Mouse (Mus musculus): ENCODE data around the gene Oat. TPM values are rescaled to one million over a fixed set of nuclear protein-coding genes. Genes with fewer than 3 reads are reported as not detected.
A peak's percentile ranks its signal among the peaks of the same experiment; 100 is the strongest.

Gene Oat
- polyA plus RNA-seq, 1 experiment from 2014 or later, result 57.6 TPM

- H3K4me1 ChIP-seq (replicated peaks), result peaks cover 11% of the 10 kb centered on the region; the same call in 1 of the 2 replicates
- H3K9me3 ChIP-seq (replicated peaks), result no peaks in the 10 kb centered on the region
- H3K27ac ChIP-seq (replicated peaks), result no peak overlapping the region
- no peak overlapping the region for H3K4me2 ChIP-seq
- ATAC-seq (ENCODE audit: insufficient read depth), result no peak
- no peak overlapping the region for H3K9ac ChIP-seq
- no peaks in the 10 kb centered on the region for H3K36me3 ChIP-seq (replicated peaks)
- WGBS (ENCODE audit: insufficient replicate concordance), result 61% methylated on average over 5 of the region's 5 CpGs
- H3K27me3 ChIP-seq, result peaks cover 22% of the 10 kb centered on the region
- H3K4me3 ChIP-seq (replicated peaks), result no peak overlapping the region
Measured at GRCm38 (mm10) chr7:132589610-132590009, 13.4 kb upstream of the Oat start.

GRCm38 (mm10) chr7:132587167-132587566, 11.0 kb upstream of the Oat start:
- Histone ChIP-seq H3K36me3 (replicated peaks) (no peaks in the 10 kb centered on the region), H3K27me3 (peaks cover 17% of the 10 kb centered on the region), H3K9me3 (replicated peaks) (no peaks in the 10 kb centered on the region), H3K4me1 (replicated peaks) (no peaks in the 10 kb centered on the region), H3K9ac (no peak overlapping the region), H3K4me3 (replicated peaks) (no peak overlapping the region), H3K27ac (replicated peaks) (no peak overlapping the region), H3K4me2 (no peak overlapping the region)
- ATAC-seq (ENCODE audit: insufficient read depth), result no peak
- 66% methylated on average over 5 of the region's 5 CpGs for WGBS (ENCODE audit: insufficient replicate concordance)

GRCm38 (mm10) chr7:132585695-132586491, 9.7 kb upstream of the Oat start:
- Histone ChIP-seq H3K27ac (replicated peaks) (no peak overlapping the region), H3K27me3 (peaks cover 26% of the 10 kb centered on the region), H3K4me2 (no peak overlapping the region), H3K4me3 (replicated peaks) (no peak overlapping the region), H3K9me3 (replicated peaks) (no peaks in the 10 kb centered on the region), H3K4me1 (replicated peaks) (no peaks in the 10 kb centered on the region), H3K9ac (no peak overlapping the region), H3K36me3 (replicated peaks) (no peaks in the 10 kb centered on the region)
- ATAC-seq (ENCODE audit: insufficient read depth), result no peak
- WGBS (ENCODE audit: insufficient replicate concordance), result 32% methylated on average over 3 of the region's 3 CpGs

DNA sequence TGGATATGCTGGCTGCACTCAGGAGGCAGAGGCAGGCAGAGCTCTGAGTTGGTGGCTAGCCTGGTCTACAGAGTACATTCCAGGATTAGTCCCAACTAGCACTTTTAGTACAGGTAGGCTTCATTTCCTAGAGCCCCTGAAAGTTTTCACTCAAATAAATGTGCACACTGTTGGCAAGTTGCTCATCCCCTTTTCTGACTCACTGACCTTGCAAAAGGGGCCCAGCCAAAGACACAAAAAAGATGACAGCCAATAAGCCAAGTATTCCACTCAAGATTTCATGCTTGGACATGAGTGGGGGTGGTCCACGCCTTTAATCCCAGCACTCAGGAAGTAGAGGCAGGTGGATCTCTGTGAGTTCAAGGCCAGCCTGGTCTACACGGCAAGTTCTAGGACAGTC, 5.2 kb upstream of the Oat start:
- H3K4me3 ChIP-seq (replicated peaks), result no peak overlapping the region
- H3K27me3 ChIP-seq, result peaks cover 61% of the 10 kb centered on the region
- no peaks in the 10 kb centered on the region for H3K9me3 ChIP-seq (replicated peaks)
- no peak for ATAC-seq (ENCODE audit: insufficient read depth)
- H3K9ac ChIP-seq, result no peak overlapping the region
- H3K4me2 ChIP-seq, result no peak overlapping the region
- peaks cover 7% of the 10 kb centered on the region for H3K4me1 ChIP-seq (replicated peaks)
- no peaks in the 10 kb centered on the region for H3K36me3 ChIP-seq (replicated peaks)
- H3K27ac ChIP-seq (replicated peaks), result no peak overlapping the region
- WGBS (ENCODE audit: insufficient replicate concordance), result 58% methylated on average over 2 of the region's 2 CpGs

- H3K27ac ChIP-seq (replicated peaks), result no peak overlapping the region
- peaks cover 11% of the 10 kb centered on the region for H3K4me1 ChIP-seq (replicated peaks)
- no peak for ATAC-seq (ENCODE audit: insufficient read depth)
- no peak overlapping the region for H3K9ac ChIP-seq
- 53% methylated on average over 6 of the region's 6 CpGs for WGBS (ENCODE audit: insufficient replicate concordance)
- H3K9me3 ChIP-seq (replicated peaks), result no peaks in the 10 kb centered on the region
- no peaks in the 10 kb centered on the region for H3K36me3 ChIP-seq (replicated peaks)
- no peak overlapping the region for H3K4me3 ChIP-seq (replicated peaks)
- H3K4me2 ChIP-seq, result no peak overlapping the region
- H3K27me3 ChIP-seq, result peaks cover 58% of the 10 kb centered on the region
Measured at GRCm38 (mm10) chr7:132580511-132580910, 4.3 kb upstream of the Oat start.

GRCm38 (mm10) chr7:132576891-132577290, 693 bp upstream of the Oat start:
- Histone ChIP-seq H3K4me3 (replicated peaks) (peak overlapping the region; percentile 87), H3K36me3 (replicated peaks) (no peaks in the 10 kb centered on the region), H3K27ac (replicated peaks) (peak overlapping the region; percentile 92; the same call in 1 of the 2 replicates), H3K9ac (peak overlapping the region; percentile 50), H3K27me3 (peaks cover 44% of the 10 kb centered on the region), H3K9me3 (replicated peaks) (no peaks in the 10 kb centered on the region), H3K4me2 (peak overlapping the region; percentile 87), H3K4me1 (replicated peaks) (peaks cover 43% of the 10 kb centered on the region)
- ATAC-seq (ENCODE audit: insufficient read depth), result no peak
- 40% methylated on average over 4 of the region's 4 CpGs for WGBS (ENCODE audit: insufficient replicate concordance)

DNA sequence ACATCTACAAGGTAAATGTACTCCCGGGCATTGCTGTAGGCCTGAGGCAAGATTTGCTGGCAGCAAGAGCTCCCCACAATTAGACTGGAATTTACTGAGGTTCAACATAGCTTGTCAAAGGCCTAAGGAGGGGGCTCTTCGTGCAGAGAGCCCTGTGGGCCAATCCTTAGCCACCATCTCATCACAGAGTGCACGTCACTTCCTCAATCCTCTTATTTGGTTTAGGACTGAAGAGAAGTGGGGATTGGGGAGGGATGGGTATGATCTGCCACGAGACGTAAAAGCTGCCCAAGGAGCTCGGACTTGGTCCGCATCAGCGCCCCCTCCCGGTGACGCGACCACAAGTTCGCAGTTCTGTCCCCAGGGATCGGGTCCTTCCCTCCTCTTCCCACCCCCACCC, 575 bp downstream of the Oat start:
- Histone ChIP-seq H3K36me3 (replicated peaks) (no peaks in the 10 kb centered on the region), H3K4me1 (replicated peaks) (peaks cover 55% of the 10 kb centered on the region), H3K4me2 (peak overlapping the region; percentile 87), H3K27me3 (peaks cover 36% of the 10 kb centered on the region), H3K4me3 (replicated peaks) (peak overlapping the region; percentile 87), H3K9ac (peak overlapping the region; percentile 88), H3K27ac (replicated peaks) (peak overlapping the region; percentile 92), H3K9me3 (replicated peaks) (no peaks in the 10 kb centered on the region)
- WGBS (ENCODE audit: insufficient replicate concordance), result under 1% methylated on average over 13 of the region's 13 CpGs
- ATAC-seq (ENCODE audit: insufficient read depth), result peak; percentile 75

DNA sequence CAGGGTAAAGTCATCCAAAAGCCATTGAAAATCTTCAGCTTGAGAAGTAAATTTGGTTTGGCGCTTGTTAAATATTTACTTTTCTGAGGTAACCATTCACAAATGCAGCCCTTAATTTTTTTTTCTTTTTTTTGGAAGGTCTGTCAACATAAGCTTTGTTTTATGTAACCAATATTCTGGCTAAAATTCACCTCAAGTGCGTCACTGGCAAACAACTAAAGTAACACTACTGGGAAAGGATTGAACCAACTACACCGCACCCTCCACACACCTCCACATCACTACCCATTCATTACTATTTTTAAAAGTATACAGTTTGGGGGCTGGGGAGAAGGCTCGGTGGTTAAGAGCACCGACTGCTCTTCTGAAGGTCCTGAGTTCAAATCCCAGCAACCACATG, 1.6 kb downstream of the Oat start:
- H3K4me1 ChIP-seq (replicated peaks), result peaks cover 65% of the 10 kb centered on the region
- no peak overlapping the region for H3K4me3 ChIP-seq (replicated peaks)
- H3K9ac ChIP-seq, result no peak overlapping the region
- H3K9me3 ChIP-seq (replicated peaks), result no peaks in the 10 kb centered on the region
- ATAC-seq (ENCODE audit: insufficient read depth), result no peak
- H3K36me3 ChIP-seq (replicated peaks), result peaks cover 3% of the 10 kb centered on the region; the same call in 1 of the 2 replicates
- 74% methylated on average over 5 of the region's 5 CpGs for WGBS (ENCODE audit: insufficient replicate concordance)
- H3K27ac ChIP-seq (replicated peaks), result no peak overlapping the region
- H3K27me3 ChIP-seq, result peaks cover 32% of the 10 kb centered on the region
- peak overlapping the region; percentile 87; the same call in 1 of the 2 replicates for H3K4me2 ChIP-seq

DNA sequence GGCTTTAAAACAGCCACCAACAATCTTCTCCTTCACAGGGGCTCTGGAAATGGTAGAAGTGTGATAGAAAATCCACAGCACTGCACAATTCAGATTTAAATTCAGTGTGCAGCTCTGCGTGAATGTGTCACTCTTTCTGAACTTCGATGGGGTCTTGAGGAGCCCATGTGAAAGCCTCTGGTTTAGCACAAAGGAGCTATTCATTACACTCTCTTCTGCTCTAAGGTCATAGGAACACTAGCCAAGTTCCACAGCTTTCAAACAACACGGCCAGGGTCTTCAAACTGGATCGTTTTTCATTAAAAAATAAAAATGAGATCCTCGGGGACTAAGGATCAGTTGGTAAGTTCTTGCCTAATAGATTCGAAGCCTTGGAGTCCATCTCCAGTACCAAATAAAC, 3.0 kb downstream of the Oat start:
- ATAC-seq (ENCODE audit: insufficient read depth), result no peak
- peak overlapping the region; percentile 42 for H3K27ac ChIP-seq (replicated peaks)
- no peak overlapping the region for H3K4me3 ChIP-seq (replicated peaks)
- H3K9me3 ChIP-seq (replicated peaks), result no peaks in the 10 kb centered on the region
- H3K9ac ChIP-seq, result no peak overlapping the region
- peak overlapping the region; percentile 47 for H3K4me2 ChIP-seq
- WGBS (ENCODE audit: insufficient replicate concordance), result 70% methylated on average over 6 of the region's 6 CpGs
- H3K27me3 ChIP-seq, result peaks cover 23% of the 10 kb centered on the region
- H3K36me3 ChIP-seq (replicated peaks), result peaks cover 16% of the 10 kb centered on the region
- H3K4me1 ChIP-seq (replicated peaks), result peaks cover 77% of the 10 kb centered on the region

DNA sequence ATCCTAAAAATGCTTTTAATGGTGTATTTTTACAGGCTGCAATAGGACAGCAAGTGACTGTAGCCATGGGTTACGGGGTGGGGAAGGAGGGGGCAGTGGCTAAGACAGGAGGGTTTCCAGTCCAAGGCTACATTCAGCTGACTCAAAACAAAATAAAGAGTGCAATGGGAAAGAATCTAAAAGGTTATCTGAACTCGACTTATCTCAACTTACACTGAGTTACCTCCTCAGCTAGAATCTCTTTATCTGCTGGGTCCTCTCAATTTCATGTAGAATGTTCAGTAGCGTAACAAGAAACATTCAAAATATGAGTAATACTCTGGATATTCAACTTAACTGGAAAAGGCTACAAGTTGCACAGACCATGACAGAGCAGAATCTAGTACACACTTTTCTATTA, 3.5 kb downstream of the Oat start:
- no peak for ATAC-seq (ENCODE audit: insufficient read depth)
- Histone ChIP-seq H3K9me3 (replicated peaks) (no peaks in the 10 kb centered on the region), H3K4me3 (replicated peaks) (no peak overlapping the region; the same call in 1 of the 2 replicates), H3K27me3 (peaks cover 18% of the 10 kb centered on the region), H3K4me2 (peak overlapping the region; percentile 47), H3K27ac (replicated peaks) (peak overlapping the region; percentile 42; the same call in 1 of the 2 replicates), H3K36me3 (replicated peaks) (peaks cover 20% of the 10 kb centered on the region), H3K4me1 (replicated peaks) (peaks cover 80% of the 10 kb centered on the region), H3K9ac (no peak overlapping the region)
- WGBS (ENCODE audit: insufficient replicate concordance), result 29% methylated on average over 3 of the region's 3 CpGs

GRCm38 (mm10) chr7:132571481-132571880, 4.7 kb downstream of the Oat start:
- no peak overlapping the region for H3K4me2 ChIP-seq
- 79% methylated on average over 8 of the region's 8 CpGs for WGBS (ENCODE audit: insufficient replicate concordance)
- no peak for ATAC-seq (ENCODE audit: insufficient read depth)

More at GRCm38 (mm10) chr7:132571481-132571880, 4.7 kb downstream of the Oat start:
- Histone ChIP-seq H3K4me3 (replicated peaks) (no peak overlapping the region), H3K9ac (no peak overlapping the region), H3K27me3 (peaks cover 9% of the 10 kb centered on the region; the same call in 1 of the 2 replicates), H3K9me3 (replicated peaks) (no peaks in the 10 kb centered on the region), H3K27ac (replicated peaks) (no peak overlapping the region), H3K4me1 (replicated peaks) (peaks cover 73% of the 10 kb centered on the region), H3K36me3 (replicated peaks) (peaks cover 27% of the 10 kb centered on the region)
